Mouse (Mus musculus) small intestine, adult 2 months (tissue): Measurements from ENCODE around the gene Acadvl. TPM values are rescaled to one million over a fixed set of nuclear protein-coding genes. Genes with fewer than 3 reads are reported as not detected.

Experiments used
- H3K27ac ChIP-seq: fragments of 200-500 bp; 2 replicates; pipeline ENCODE4 v1.5.1; 2012; ENCODE audit warnings: low read depth, low read length, control low read depth, inconsistent platforms; ENCODE audit not compliant: insufficient read depth
- H3K27me3 ChIP-seq: fragments of 200-500 bp; 2 replicates; pipeline ENCODE4 v1.6.1; 2012; ENCODE audit warnings: mild to moderate bottlenecking, moderate library complexity, low read length, inconsistent platforms; ENCODE audit not compliant: control insufficient read depth, insufficient read depth
- H3K36me3 ChIP-seq: fragments of 200-500 bp; 2 replicates; pipeline ENCODE4 v1.6.1; 2012; ENCODE audit warnings: mild to moderate bottlenecking, low read length, control low read depth, inconsistent platforms; ENCODE audit not compliant: control insufficient read depth, insufficient read depth
- H3K4me1 ChIP-seq: fragments of 200-500 bp; 2 replicates; pipeline ENCODE4 v1.6.1; 2012; ENCODE audit warnings: low read length, inconsistent platforms, mixed read lengths; ENCODE audit not compliant: control insufficient read depth, insufficient read depth, insufficient read length
- H3K4me3 ChIP-seq: fragments of 200-500 bp; 2 replicates; pipeline ENCODE4 v1.5.1; 2012; ENCODE audit warnings: low read depth, mild to moderate bottlenecking, control low read depth, inconsistent platforms, low read length, moderate library complexity
- CTCF ChIP-seq: fragments of 200-500 bp; IDR thresholded peaks from 2 replicates; pipeline ENCODE4 v1.5.1; 2012; ENCODE audit warnings: low read depth, mild to moderate bottlenecking, control low read depth, inconsistent platforms, low read length, moderate library complexity, mixed read lengths; ENCODE audit not compliant: insufficient replicate concordance, insufficient read length; ENCODE audit errors: extremely low read depth
- POLR2A ChIP-seq: fragments of 200-500 bp; IDR thresholded peaks from 2 replicates; pipeline ENCODE4 v1.6.1; 2012; ENCODE audit warnings: low read depth, mild to moderate bottlenecking, control low read depth, inconsistent platforms, low read length, moderate library complexity
- WGBS: fragments of 180-500 bp; shearing (Covaris S2); methylation state at CpG from one replicate; pipeline ENCODE4 v1.1.7; 2018; 5-methylcytosine and 5-hydroxymethylcytosine counted together
- polyA plus RNA-seq: library from polyadenylated mRNA; depleted of rRNA; stranded (reverse); fragments of >200 nt; gene quantifications from 2 replicates; pipeline ENCODE4 v1.2.3, GENCODE M21; 2012

The Acadvl gene
- polyA plus RNA-seq, 1 experiment = 109 TPM

- Histone ChIP-seq H3K36me3 (peaks cover 45% of the 10 kb centered on the region), H3K27me3 (no peaks in the 10 kb centered on the region), H3K4me1 (peaks cover 2% of the 10 kb centered on the region; the same call in 1 of the 2 replicates), H3K4me3 (no peak overlapping the region), H3K27ac (no peak overlapping the region)
- TF ChIP-seq POLR2A = no peak
- no peak for TF ChIP-seq CTCF
- 91% methylated on average over 9 of the region's 9 CpGs for WGBS
Measured at GRCm38 (mm10) chr11:70012931-70013330, 2.3 kb downstream of the Acadvl start.

DNA sequence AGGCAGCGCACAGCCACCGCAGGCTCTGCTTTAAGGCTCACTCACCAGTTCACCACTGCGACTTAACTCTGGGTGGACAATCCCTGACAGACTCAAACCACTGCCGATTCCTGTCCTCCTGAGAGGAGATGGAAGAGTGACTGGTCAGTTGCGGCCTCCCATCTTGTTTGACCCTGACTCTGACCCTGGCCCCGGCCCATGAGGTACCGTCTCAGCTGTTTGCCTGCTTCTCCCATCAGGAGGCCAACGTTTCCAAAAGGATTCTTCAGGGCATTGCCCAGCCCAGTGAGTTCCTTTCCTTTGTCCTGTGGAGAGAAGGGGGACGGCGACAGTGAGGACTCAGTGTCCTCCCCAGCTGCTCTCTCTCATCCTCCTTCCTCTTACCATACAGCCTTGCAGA is 4.2 kb downstream of the Acadvl start:
- WGBS = 88% methylated on average over 10 of the region's 10 CpGs
- peaks cover 58% of the 10 kb centered on the region for H3K36me3 ChIP-seq

DNA sequence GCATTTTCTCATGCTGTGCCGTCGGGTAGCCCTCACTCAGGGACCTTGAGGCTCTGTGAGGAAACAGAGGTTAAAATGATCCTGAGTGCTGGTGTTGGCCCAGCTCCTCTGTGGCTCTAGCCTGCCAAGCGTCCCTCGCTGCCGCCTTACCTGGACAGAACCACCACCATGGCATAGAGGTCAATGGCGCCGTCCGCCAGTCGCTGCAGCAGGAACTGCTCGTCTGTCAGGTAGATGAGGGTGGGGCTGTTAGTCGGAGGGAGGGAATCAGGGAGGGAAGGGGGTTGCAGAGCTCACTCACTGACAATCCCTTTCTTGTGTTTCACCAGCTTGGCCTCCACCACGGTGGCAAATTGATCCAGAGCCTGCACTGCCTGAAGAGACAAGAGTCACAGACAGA is 4.7 kb downstream of the Acadvl start:
- Histone ChIP-seq H3K4me3 (no peak overlapping the region), H3K4me1 (peaks cover 2% of the 10 kb centered on the region; the same call in 1 of the 2 replicates), H3K27me3 (no peaks in the 10 kb centered on the region), H3K27ac (no peak overlapping the region), H3K36me3 (peaks cover 60% of the 10 kb centered on the region)
- WGBS = 80% methylated on average over 12 of the region's 12 CpGs
- TF ChIP-seq POLR2A (no peak), CTCF (no peak)

More for the DNA sequence above, 4.2 kb downstream of the Acadvl start:
- TF ChIP-seq CTCF (no peak), POLR2A (no peak)
- Histone ChIP-seq H3K27me3 (no peaks in the 10 kb centered on the region), H3K4me3 (no peak overlapping the region), H3K4me1 (peaks cover 2% of the 10 kb centered on the region; the same call in 1 of the 2 replicates), H3K27ac (no peak overlapping the region)

- 85% methylated on average over 6 of the region's 6 CpGs for WGBS
- peaks cover 2% of the 10 kb centered on the region; the same call in 1 of the 2 replicates for H3K4me1 ChIP-seq
- peaks cover 60% of the 10 kb centered on the region for H3K36me3 ChIP-seq
Measured at GRCm38 (mm10) chr11:70010033-70010432, 5.2 kb downstream of the Acadvl start.

GRCm38 (mm10) chr11:70005521-70005920 is 9.7 kb downstream of the Acadvl start:
- Histone ChIP-seq H3K27ac (no peak overlapping the region), H3K4me1 (peaks cover 6% of the 10 kb centered on the region; the same call in 1 of the 2 replicates), H3K27me3 (no peaks in the 10 kb centered on the region), H3K4me3 (no peak overlapping the region), H3K36me3 (peaks cover 35% of the 10 kb centered on the region)
- WGBS = 46% methylated on average over 5 of the region's 5 CpGs
- TF ChIP-seq CTCF (peak; percentile 44; the same call in 1 of the 2 replicates), POLR2A (no peak)

More at GRCm38 (mm10) chr11:70010033-70010432, 5.2 kb downstream of the Acadvl start:
- no peak for TF ChIP-seq POLR2A
- no peak for TF ChIP-seq CTCF
- H3K27ac ChIP-seq = no peak overlapping the region
- H3K4me3 ChIP-seq = no peak overlapping the region
- no peaks in the 10 kb centered on the region for H3K27me3 ChIP-seq

GRCm38 (mm10) chr11:70002471-70002870 is 12.7 kb downstream of the Acadvl start:
- peaks cover 34% of the 10 kb centered on the region for H3K36me3 ChIP-seq
- H3K27me3 ChIP-seq = no peaks in the 10 kb centered on the region
- WGBS = 90% methylated on average over 2 of the region's 2 CpGs
- H3K27ac ChIP-seq = no peak overlapping the region
- no peak overlapping the region for H3K4me3 ChIP-seq
- TF ChIP-seq POLR2A (no peak), CTCF (no peak)
- peaks cover 6% of the 10 kb centered on the region; the same call in 1 of the 2 replicates for H3K4me1 ChIP-seq

GRCm38 (mm10) chr11:70001865-70002264 is 13.3 kb downstream of the Acadvl start:
- Histone ChIP-seq H3K4me3 (no peak overlapping the region), H3K4me1 (peaks cover 6% of the 10 kb centered on the region; the same call in 1 of the 2 replicates), H3K36me3 (peaks cover 29% of the 10 kb centered on the region), H3K27ac (no peak overlapping the region), H3K27me3 (no peaks in the 10 kb centered on the region)
- TF ChIP-seq CTCF = 0 out of 2 replicates have a peak, but pooled peaks have one; percentile 6
- TF ChIP-seq POLR2A = no peak
